Mouse (Mus musculus): Measurements from ENCODE around the gene Twf2. TPM values are rescaled to one million over a fixed set of nuclear protein-coding genes. Genes with fewer than 3 reads are reported as not detected.

Gene Twf2
- polyA plus RNA-seq, 1 experiment from 2014 or later, result 44.0 TPM

DNA sequence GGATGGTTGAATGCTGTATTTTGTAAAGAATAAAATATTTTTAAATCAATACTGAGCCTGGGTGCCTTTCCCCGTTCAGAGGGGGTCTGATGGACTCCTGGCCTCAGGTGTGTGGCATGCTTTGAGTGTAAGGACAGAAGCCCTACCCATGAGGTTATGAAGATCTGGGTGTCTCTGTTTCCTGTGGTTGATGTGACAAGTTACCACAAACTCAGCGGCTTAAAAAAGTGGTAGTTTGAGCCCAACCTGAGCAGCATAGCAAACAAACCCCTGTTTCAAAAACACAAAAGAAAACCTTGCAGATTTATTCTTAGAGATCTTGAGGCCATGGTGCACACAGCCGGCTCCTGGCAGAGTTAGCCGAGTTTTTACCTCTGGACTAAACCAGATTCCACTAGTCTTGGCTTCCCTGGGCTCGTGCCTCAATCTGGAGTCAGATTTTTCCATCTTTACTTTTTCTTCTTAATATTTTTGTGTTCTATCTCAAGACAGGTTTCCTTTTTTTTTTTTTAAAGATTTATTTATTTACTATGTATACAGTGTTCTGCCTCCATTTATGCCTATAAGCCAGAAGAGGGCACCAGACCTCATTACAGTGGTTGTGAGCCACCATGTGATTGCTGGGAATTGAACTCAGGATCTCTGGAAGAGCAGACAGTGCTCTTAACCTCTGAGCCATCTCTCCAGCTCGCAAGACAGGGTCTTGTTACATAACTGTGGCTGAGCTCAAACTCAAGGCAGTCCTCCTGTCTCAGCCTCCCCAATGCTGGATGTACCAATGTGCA is 12.6 kb downstream of the Twf2 start:
- ATAC-seq (replicated peaks; ENCODE audit: low FRiP score, low read depth), result no peak
- Histone ChIP-seq H3K9ac (ENCODE audit: low read depth, low read length) (no peak overlapping the region), H3K9me3 (replicated peaks; ENCODE audit: low read length) (no peaks in the 10 kb centered on the region), H3K36me3 (ENCODE audit: insufficient read depth, low read length) (peaks cover 19% of the 10 kb centered on the region), H3K4me1 (replicated peaks; ENCODE audit: insufficient read depth, low read length) (peaks cover 5% of the 10 kb centered on the region; the same call in 1 of the 2 replicates), H3K27ac (no peak overlapping the region), H3K4me3 (replicated peaks; ENCODE audit: low read depth, low read length) (no peak overlapping the region), H3K4me2 (ENCODE audit: low read length) (no peak overlapping the region), H3K27me3 (ENCODE audit: insufficient read depth, low read length) (no peaks in the 10 kb centered on the region)
- peak; percentile 58 for TF ChIP-seq CTCF (IDR thresholded peaks at IDR 0.05; ENCODE audit: low read depth)
- 82% methylated on average over 6 of the region's 6 CpGs for WGBS
- DNase-seq (ENCODE audit: low spot score), result no peak

GRCm38 (mm10) chr9:106216971-106217370 is 14.1 kb downstream of the Twf2 start:
- TF ChIP-seq CTCF (IDR thresholded peaks at IDR 0.05; ENCODE audit: low read depth), result no peak

DNA sequence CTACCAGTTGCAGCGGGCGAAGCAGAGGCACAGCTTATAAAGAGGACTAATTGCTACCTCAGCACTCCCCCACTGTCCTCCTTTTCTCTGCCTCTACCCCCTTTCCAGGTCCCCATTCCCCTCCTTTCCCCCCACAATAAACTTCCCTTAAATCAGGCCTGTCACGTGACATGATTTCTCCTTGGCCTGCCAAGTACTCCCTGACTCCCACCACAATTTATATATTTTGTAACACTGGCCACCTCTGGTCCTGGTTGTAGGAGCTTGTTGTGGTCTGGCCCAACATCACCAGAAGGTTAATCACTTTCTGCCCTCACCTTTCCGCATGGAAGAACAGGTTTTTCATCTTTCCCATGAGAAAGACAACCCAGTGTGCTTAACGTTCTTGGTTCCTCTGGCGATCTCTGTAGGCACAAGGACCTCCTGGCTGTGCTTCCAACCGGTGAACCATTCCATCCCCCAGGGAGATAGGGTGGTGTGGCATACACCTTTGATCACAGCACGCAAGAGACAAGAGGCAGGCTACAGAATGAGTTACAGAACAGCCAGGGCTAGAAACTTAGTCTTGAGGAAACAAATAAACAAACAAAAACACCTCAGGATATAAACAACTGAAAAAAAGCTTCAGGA is 18.1 kb downstream of the Twf2 start:
- Histone ChIP-seq H3K27ac (no peak overlapping the region), H3K27me3 (ENCODE audit: insufficient read depth, low read length) (no peaks in the 10 kb centered on the region), H3K9me3 (replicated peaks; ENCODE audit: low read length) (no peaks in the 10 kb centered on the region), H3K4me1 (replicated peaks; ENCODE audit: insufficient read depth, low read length) (peaks cover 4% of the 10 kb centered on the region; the same call in 1 of the 2 replicates), H3K4me2 (ENCODE audit: low read length) (no peak overlapping the region), H3K9ac (ENCODE audit: low read depth, low read length) (no peak overlapping the region), H3K36me3 (ENCODE audit: insufficient read depth, low read length) (no peaks in the 10 kb centered on the region), H3K4me3 (replicated peaks; ENCODE audit: low read depth, low read length) (no peak overlapping the region)
- no peak for TF ChIP-seq CTCF (IDR thresholded peaks at IDR 0.05; ENCODE audit: low read depth)
- DNase-seq (ENCODE audit: low spot score) (peak; percentile 66), ATAC-seq (replicated peaks; ENCODE audit: low FRiP score, low read depth) (no peak)
- 22% methylated on average over 8 of the region's 8 CpGs for WGBS

More at GRCm38 (mm10) chr9:106216971-106217370, 14.1 kb downstream of the Twf2 start:
- 91% methylated on average over 7 of the region's 7 CpGs for WGBS
- no peak overlapping the region for H3K4me3 ChIP-seq (replicated peaks; ENCODE audit: low read depth, low read length)
- H3K27ac ChIP-seq, result no peak overlapping the region
- no peak for DNase-seq (ENCODE audit: low spot score)
- H3K4me2 ChIP-seq (ENCODE audit: low read length), result no peak overlapping the region
- no peak overlapping the region for H3K9ac ChIP-seq (ENCODE audit: low read depth, low read length)
- ATAC-seq (replicated peaks; ENCODE audit: low FRiP score, low read depth), result no peak
- H3K27me3 ChIP-seq (ENCODE audit: insufficient read depth, low read length), result no peaks in the 10 kb centered on the region
- H3K9me3 ChIP-seq (replicated peaks; ENCODE audit: low read length), result no peaks in the 10 kb centered on the region
- H3K36me3 ChIP-seq (ENCODE audit: insufficient read depth, low read length), result peaks cover 19% of the 10 kb centered on the region
- H3K4me1 ChIP-seq (replicated peaks; ENCODE audit: insufficient read depth, low read length), result no peaks in the 10 kb centered on the region

DNA sequence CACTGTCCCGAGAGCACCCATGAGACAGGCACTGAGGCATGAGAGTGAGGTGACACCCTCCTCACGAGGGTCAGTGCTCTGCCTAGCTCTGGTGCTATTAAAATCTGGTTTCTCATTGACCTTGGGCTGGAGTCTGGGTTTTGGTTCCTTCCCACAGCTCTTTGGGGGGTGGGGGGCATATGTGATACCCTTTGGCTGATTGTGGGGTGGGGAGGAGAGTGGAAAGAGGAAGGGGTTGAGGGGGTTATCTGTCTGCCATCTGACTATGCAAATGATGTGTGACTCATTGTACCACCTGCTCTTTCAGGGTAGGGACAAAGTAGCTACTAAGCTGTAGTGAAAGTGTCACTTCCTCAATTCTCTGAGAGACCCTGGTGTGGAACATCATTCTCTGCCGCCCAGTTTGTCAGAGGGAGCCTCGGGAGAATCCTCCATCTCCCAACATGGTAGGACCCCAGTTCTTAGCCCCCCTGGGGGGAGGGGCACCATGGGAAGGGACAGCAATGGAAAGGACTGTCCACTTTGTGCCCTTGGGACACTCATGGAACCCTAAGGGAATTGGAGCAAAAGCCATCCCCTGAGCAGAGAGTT is 19.4 kb downstream of the Twf2 start, which contains the start of gene Tlr9:
Tlr9 (plus strand) TSS at position 338 of the 591 bp plus-strand sequence.
- ATAC-seq (replicated peaks; ENCODE audit: low FRiP score, low read depth), result no peak
- TF ChIP-seq CTCF (IDR thresholded peaks at IDR 0.05; ENCODE audit: low read depth), result no peak
- no peak for DNase-seq (ENCODE audit: low spot score)
- Histone ChIP-seq H3K9me3 (replicated peaks; ENCODE audit: low read length) (no peaks in the 10 kb centered on the region), H3K27me3 (ENCODE audit: insufficient read depth, low read length) (no peaks in the 10 kb centered on the region), H3K9ac (ENCODE audit: low read depth, low read length) (no peak within 1 kb of the TSS), H3K4me2 (ENCODE audit: low read length) (no peak within 1 kb of the TSS), H3K4me1 (replicated peaks; ENCODE audit: insufficient read depth, low read length) (peaks cover 5% of the 10 kb centered on the region; the same call in 1 of the 2 replicates), H3K36me3 (ENCODE audit: insufficient read depth, low read length) (no peaks in the 10 kb centered on the region), H3K27ac (no peak within 1 kb of the TSS; the same call in 1 of the 2 replicates), H3K4me3 (replicated peaks; ENCODE audit: low read depth, low read length) (no peak within 1 kb of the TSS)
- WGBS, result 41% methylated on average over 4 of the region's 4 CpGs

GRCm38 (mm10) chr9:106222994-106223393 is 20.1 kb downstream of the Twf2 start:
- H3K4me1 ChIP-seq (replicated peaks; ENCODE audit: insufficient read depth, low read length), result peaks cover 5% of the 10 kb centered on the region; the same call in 1 of the 2 replicates
- DNase-seq (ENCODE audit: low spot score), result no peak
- no peak for TF ChIP-seq CTCF (IDR thresholded peaks at IDR 0.05; ENCODE audit: low read depth)
- H3K36me3 ChIP-seq (ENCODE audit: insufficient read depth, low read length), result no peaks in the 10 kb centered on the region
- WGBS, result 74% methylated on average over 4 of the region's 4 CpGs
- no peaks in the 10 kb centered on the region for H3K9me3 ChIP-seq (replicated peaks; ENCODE audit: low read length)
- no peaks in the 10 kb centered on the region for H3K27me3 ChIP-seq (ENCODE audit: insufficient read depth, low read length)
- ATAC-seq (replicated peaks; ENCODE audit: low FRiP score, low read depth), result no peak
- H3K27ac ChIP-seq, result no peak overlapping the region
- H3K4me3 ChIP-seq (replicated peaks; ENCODE audit: low read depth, low read length), result no peak overlapping the region
- H3K9ac ChIP-seq (ENCODE audit: low read depth, low read length), result no peak overlapping the region
- no peak overlapping the region for H3K4me2 ChIP-seq (ENCODE audit: low read length)

DNA sequence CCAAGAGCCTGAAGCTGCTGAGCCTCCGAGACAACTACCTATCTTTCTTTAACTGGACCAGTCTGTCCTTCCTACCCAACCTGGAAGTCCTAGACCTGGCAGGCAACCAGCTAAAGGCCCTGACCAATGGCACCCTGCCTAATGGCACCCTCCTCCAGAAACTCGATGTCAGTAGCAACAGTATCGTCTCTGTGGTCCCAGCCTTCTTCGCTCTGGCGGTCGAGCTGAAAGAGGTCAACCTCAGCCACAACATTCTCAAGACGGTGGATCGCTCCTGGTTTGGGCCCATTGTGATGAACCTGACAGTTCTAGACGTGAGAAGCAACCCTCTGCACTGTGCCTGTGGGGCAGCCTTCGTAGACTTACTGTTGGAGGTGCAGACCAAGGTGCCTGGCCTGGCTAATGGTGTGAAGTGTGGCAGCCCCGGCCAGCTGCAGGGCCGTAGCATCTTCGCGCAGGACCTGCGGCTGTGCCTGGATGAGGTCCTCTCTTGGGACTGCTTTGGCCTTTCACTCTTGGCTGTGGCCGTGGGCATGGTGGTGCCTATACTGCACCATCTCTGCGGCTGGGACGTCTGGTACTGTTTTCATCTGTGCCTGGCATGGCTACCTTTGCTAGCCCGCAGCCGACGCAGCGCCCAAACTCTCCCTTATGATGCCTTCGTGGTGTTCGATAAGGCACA is 22.7 kb downstream of the Twf2 start:
- peak overlapping the region; percentile 65 for H3K4me2 ChIP-seq (ENCODE audit: low read length)
- DNase-seq (ENCODE audit: low spot score), result no peak
- TF ChIP-seq CTCF (IDR thresholded peaks at IDR 0.05; ENCODE audit: low read depth), result no peak
- 0 out of 2 replicates have a peak, but pooled peaks have one; percentile 2 for ATAC-seq (replicated peaks; ENCODE audit: low FRiP score, low read depth)
- H3K27me3 ChIP-seq (ENCODE audit: insufficient read depth, low read length), result no peaks in the 10 kb centered on the region
- H3K4me1 ChIP-seq (replicated peaks; ENCODE audit: insufficient read depth, low read length), result peaks cover 5% of the 10 kb centered on the region; the same call in 1 of the 2 replicates
- 60% methylated on average over 24 of the region's 24 CpGs for WGBS
- H3K27ac ChIP-seq, result peak overlapping the region; percentile 19; the same call in 1 of the 2 replicates
- peak overlapping the region; percentile 24 for H3K4me3 ChIP-seq (replicated peaks; ENCODE audit: low read depth, low read length)
- H3K9ac ChIP-seq (ENCODE audit: low read depth, low read length), result no peak overlapping the region; the same call in 1 of the 2 replicates
- H3K36me3 ChIP-seq (ENCODE audit: insufficient read depth, low read length), result no peaks in the 10 kb centered on the region
- no peaks in the 10 kb centered on the region for H3K9me3 ChIP-seq (replicated peaks; ENCODE audit: low read length)

Data from kidney, postnatal 0 days (tissue).